In the genomic region with DNA sequence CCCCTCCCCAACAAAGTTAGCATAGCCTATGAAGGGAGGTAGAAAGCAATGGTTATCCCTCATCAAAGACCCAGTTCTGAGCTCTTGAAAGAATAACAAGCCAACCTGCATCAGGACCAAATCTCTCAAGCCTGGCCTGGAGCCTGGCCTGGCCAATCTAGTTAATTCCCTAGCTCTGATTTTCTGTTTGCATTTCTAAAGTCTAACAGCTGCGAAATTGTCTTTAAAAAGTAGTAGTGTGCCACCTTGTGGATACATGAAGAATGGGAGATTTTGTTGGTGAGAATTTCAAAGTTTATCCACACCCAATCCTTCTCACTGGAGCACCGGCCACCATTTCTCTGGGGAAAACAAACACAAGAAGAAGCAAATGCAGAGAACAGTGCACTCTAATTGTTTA, we compare ENCODE assay signal across 9 mouse cellular contexts. TPM values are rescaled to one million over a fixed set of nuclear protein-coding genes. Genes with fewer than 3 reads are reported as not detected.
DNase-seq lines count a peak whose midpoint lies in the region; ATAC-seq and TF ChIP-seq lines count a peak whose summit lies in the region.
"Had no signal": no experiment of that assay in that cellular context is flagged by ENCODE, and none has a peak within 500 bp of the region (broad histone marks: within the 10 kb centered on the region; RNA-seq: fewer than 3 reads in every experiment).

No protein-coding gene starts in this region.

- TF ChIP-seq EP300 in heart, postnatal 0 days (IDR thresholded peaks at IDR 0.05; ENCODE audit: low read depth): no peak

- no peaks in the 10 kb centered on the region for H3K27me3 ChIP-seq in heart, postnatal 0 days (ENCODE audit: control insufficient read depth, insufficient read depth, low read length)
- peaks cover 14% of the 10 kb centered on the region for H3K27me3 ChIP-seq in neural tube, embryonic 13.5 days
- H3K27me3 ChIP-seq in forebrain, embryonic 12.5 days: peaks cover 7% of the 10 kb centered on the region; the same call in 1 of the 2 replicates
- H3K27me3 ChIP-seq in midbrain, postnatal 0 days (ENCODE audit: insufficient read depth, low read length): no peaks in the 10 kb centered on the region
- peaks cover 18% of the 10 kb centered on the region for H3K27me3 ChIP-seq in heart, embryonic 10.5 days (ENCODE audit: insufficient read depth, poor library complexity, severe bottlenecking)
- H3K27me3 ChIP-seq: neural tube, embryonic 12.5 days had no signal

- no peak overlapping the region for H3K9ac ChIP-seq in heart, postnatal 0 days (replicated peaks; ENCODE audit: low read depth, low read length)
- H3K9ac ChIP-seq in neural tube, embryonic 13.5 days: no peak overlapping the region
- H3K9ac ChIP-seq in forebrain, embryonic 12.5 days: no peak overlapping the region
- H3K9ac ChIP-seq in midbrain, postnatal 0 days (replicated peaks; ENCODE audit: low read length, poor library complexity, severe bottlenecking): no peak overlapping the region
- H3K9ac ChIP-seq: neural tube, embryonic 12.5 days had no signal

- H3K4me3 ChIP-seq in heart, postnatal 0 days (ENCODE audit: low read depth, low read length): no peak overlapping the region
- no peak overlapping the region for H3K4me3 ChIP-seq in neural tube, embryonic 13.5 days
- no peak overlapping the region for H3K4me3 ChIP-seq in forebrain, embryonic 12.5 days (replicated peaks)
- H3K4me3 ChIP-seq in midbrain, postnatal 0 days (ENCODE audit: low read depth, low read length): no peak overlapping the region
- no peak overlapping the region for H3K4me3 ChIP-seq in heart, embryonic 10.5 days
- H3K4me3 ChIP-seq: neural tube, embryonic 12.5 days had no signal

- H3K27ac ChIP-seq in heart, postnatal 0 days (ENCODE audit: low read depth): no peak overlapping the region
- H3K27ac ChIP-seq in neural tube, embryonic 13.5 days (replicated peaks): no peak overlapping the region
- H3K27ac ChIP-seq in forebrain, embryonic 12.5 days: no peak overlapping the region
- H3K27ac ChIP-seq in midbrain, postnatal 0 days (ENCODE audit: low read depth, low read length): no peak overlapping the region
- no peak overlapping the region for H3K27ac ChIP-seq in heart, embryonic 10.5 days
- H3K27ac ChIP-seq: neural tube, embryonic 12.5 days had no signal

- 13% methylated on average over 2 of the region's 2 CpGs for WGBS in heart, postnatal 0 days
- 20% methylated on average over 2 of the region's 2 CpGs for WGBS in neural tube, embryonic 13.5 days
- WGBS in forebrain, embryonic 12.5 days: 17% methylated on average over 2 of the region's 2 CpGs
- WGBS in midbrain, postnatal 0 days: 7% methylated on average over 2 of the region's 2 CpGs
- WGBS in heart, embryonic 10.5 days: 23% methylated on average over 2 of the region's 2 CpGs

- H3K4me1 ChIP-seq in heart, postnatal 0 days (ENCODE audit: control insufficient read depth, insufficient read depth): 0 out of 2 replicates have a peak, but pooled peaks cover 4% of the 10 kb centered on the region
- H3K4me1 ChIP-seq in neural tube, embryonic 13.5 days (replicated peaks): peaks cover 7% of the 10 kb centered on the region; the same call in 1 of the 2 replicates
- H3K4me1 ChIP-seq in forebrain, embryonic 12.5 days: peaks cover 6% of the 10 kb centered on the region; the same call in 1 of the 2 replicates
- no peaks in the 10 kb centered on the region for H3K4me1 ChIP-seq in midbrain, postnatal 0 days (ENCODE audit: insufficient read depth, low read length)
- H3K4me1 ChIP-seq in heart, embryonic 10.5 days: no peaks in the 10 kb centered on the region; the same call in 1 of the 2 replicates
- H3K4me1 ChIP-seq: neural tube, embryonic 12.5 days had no signal

- DNase-seq in heart, postnatal 0 days (ENCODE audit: low spot score): peak; percentile 68
- DNase-seq in heart, postnatal 4 days: no peak
- DNase-seq in neural tube, embryonic 10.5 days (ENCODE audit: extremely low spot score, low spot score): no peak
- DNase-seq in midbrain, postnatal 0 days (ENCODE audit: low spot score): peak; percentile 71
- DNase-seq in thymus, adult 18-20 months: no peak
- DNase-seq in heart, embryonic 10.5 days (ENCODE audit: low spot score): no peak

- no peaks in the 10 kb centered on the region for H3K9me3 ChIP-seq in heart, postnatal 0 days (replicated peaks; ENCODE audit: control insufficient read depth, low read length)
- no peaks in the 10 kb centered on the region for H3K9me3 ChIP-seq in neural tube, embryonic 13.5 days
- no peaks in the 10 kb centered on the region for H3K9me3 ChIP-seq in forebrain, embryonic 12.5 days
- no peaks in the 10 kb centered on the region for H3K9me3 ChIP-seq in midbrain, postnatal 0 days (ENCODE audit: low read length)
- H3K9me3 ChIP-seq in heart, embryonic 10.5 days: no peaks in the 10 kb centered on the region
- H3K9me3 ChIP-seq: neural tube, embryonic 12.5 days had no signal

- H3K36me3 ChIP-seq in heart, postnatal 0 days (replicated peaks; ENCODE audit: control insufficient read depth, insufficient read depth, low read length): no peaks in the 10 kb centered on the region
- no peaks in the 10 kb centered on the region for H3K36me3 ChIP-seq in neural tube, embryonic 13.5 days
- H3K36me3 ChIP-seq in forebrain, embryonic 12.5 days (replicated peaks): no peaks in the 10 kb centered on the region
- H3K36me3 ChIP-seq in midbrain, postnatal 0 days (ENCODE audit: insufficient read depth, low read length): no peaks in the 10 kb centered on the region
- H3K36me3 ChIP-seq in heart, embryonic 10.5 days: no peaks in the 10 kb centered on the region
- H3K36me3 ChIP-seq: neural tube, embryonic 12.5 days had no signal

- no peak overlapping the region for H3K4me2 ChIP-seq in heart, postnatal 0 days (ENCODE audit: low read depth, low read length)
- no peak overlapping the region for H3K4me2 ChIP-seq in neural tube, embryonic 13.5 days
- H3K4me2 ChIP-seq in forebrain, embryonic 12.5 days: no peak overlapping the region
- H3K4me2 ChIP-seq in midbrain, postnatal 0 days (ENCODE audit: low read depth, low read length, poor library complexity, severe bottlenecking): no peak overlapping the region
- H3K4me2 ChIP-seq: neural tube, embryonic 12.5 days had no signal

- ATAC-seq in heart, postnatal 0 days (ENCODE audit: insufficient read depth, low read depth): no peak
- 0 out of 2 replicates have a peak, but pooled peaks have one; percentile 16 for ATAC-seq in neural tube, embryonic 13.5 days (ENCODE audit: low read depth)
- peak; percentile 18; the same call in 1 of the 2 replicates for ATAC-seq in forebrain, embryonic 12.5 days (ENCODE audit: low FRiP score)
- ATAC-seq in midbrain, postnatal 0 days (ENCODE audit: low FRiP score): peak; percentile 45

- peak; percentile 66 for TF ChIP-seq CTCF in heart, postnatal 0 days (IDR thresholded peaks at IDR 0.05; ENCODE audit: low read depth)
- TF ChIP-seq CTCF in midbrain, postnatal 0 days (IDR thresholded peaks at IDR 0.05): peak; percentile 84

RNA-seq across cellular contexts. Expression of gene Rfk, which starts 5.4 kb away (rescaled TPM):
- total RNA-seq in heart, postnatal 0 days (2014; rRNA removed; ENCODE audit: low replicate concordance): 51.0 and 59.2 TPM in 2 replicates
- 66.2 and 68.4 TPM in 2 replicates for polyA plus RNA-seq in heart, postnatal 0 days (2015; fragmentation: Nextera tagmentation; extraction: Ambion mirVana)
- total RNA-seq in heart, postnatal 4 days (2021): 10 to 100 TPM; 48.3 to 57.7 TPM
- 93.3 and 93.4 TPM in 2 replicates for polyA plus RNA-seq in neural tube, embryonic 13.5 days (2015; fragmentation: Nextera tagmentation; extraction: Ambion mirVana)
- 95.0 and 95.1 TPM in 2 replicates for polyA plus RNA-seq in forebrain, embryonic 12.5 days (2016; fragmentation: Nextera tagmentation; extraction: Ambion mirVana)
- total RNA-seq in midbrain, postnatal 0 days (2014; rRNA removed): 51.6 and 56.1 TPM in 2 replicates
- polyA plus RNA-seq in midbrain, postnatal 0 days (2015; fragmentation: Nextera tagmentation; extraction: Ambion mirVana): 75.8 and 84.9 TPM in 2 replicates
- 52.6 and 57.7 TPM in 2 replicates for polyA plus RNA-seq in heart, embryonic 10.5 days (2016; fragmentation: Nextera tagmentation; extraction: Ambion mirVana)

RNA-seq across cellular contexts. Expression of gene Gcnt1, which starts 15.8 kb away (rescaled TPM):
- total RNA-seq in heart, postnatal 0 days (2014; rRNA removed; ENCODE audit: low replicate concordance): 4.3 and 9.9 TPM in 2 replicates
- polyA plus RNA-seq in heart, postnatal 0 days (2015; fragmentation: Nextera tagmentation; extraction: Ambion mirVana): 2.5 and 3.2 TPM in 2 replicates
- total RNA-seq in heart, postnatal 4 days (2021): 10 to 100 TPM; 10.2 to 10.8 TPM
- 1.5 and 1.8 TPM in 2 replicates for polyA plus RNA-seq in neural tube, embryonic 13.5 days (2015; fragmentation: Nextera tagmentation; extraction: Ambion mirVana)
- polyA plus RNA-seq in forebrain, embryonic 12.5 days (2016; fragmentation: Nextera tagmentation; extraction: Ambion mirVana): 2.1 and 2.3 TPM in 2 replicates
- total RNA-seq in midbrain, postnatal 0 days (2014; rRNA removed): 1.2 and 1.9 TPM in 2 replicates
- 0.43 and 0.60 TPM in 2 replicates for polyA plus RNA-seq in midbrain, postnatal 0 days (2015; fragmentation: Nextera tagmentation; extraction: Ambion mirVana)
- 7.7 and 9.4 TPM in 2 replicates for polyA plus RNA-seq in heart, embryonic 10.5 days (2016; fragmentation: Nextera tagmentation; extraction: Ambion mirVana)

Comparison
In these comparisons a context has a peak if more than half of its experiments do, and no peak if none do; other contexts are left out.
1. DNase-seq: peak in heart, postnatal 0 days (single experiment) and midbrain, postnatal 0 days (single experiment); none in heart, postnatal 4 days (single experiment), neural tube, embryonic 10.5 days (single experiment), thymus, adult 18-20 months (0 of 2) and heart, embryonic 10.5 days (single experiment).